Mouse (Mus musculus) ZHBTc4 (cell line): Measurements from ENCODE around the gene Rftn1.

Experiments
- DNase-seq: peaks from one replicate; pipeline ENCODE4 v3.0.0-alpha.2; 2011; ENCODE audit warnings: low read depth, low spot score

Rftn1 gene

GRCm38 (mm10) chr17:50066822-50067713 lies 123.4 kb downstream of the Rftn1 start:
- no peak for DNase-seq

DNA sequence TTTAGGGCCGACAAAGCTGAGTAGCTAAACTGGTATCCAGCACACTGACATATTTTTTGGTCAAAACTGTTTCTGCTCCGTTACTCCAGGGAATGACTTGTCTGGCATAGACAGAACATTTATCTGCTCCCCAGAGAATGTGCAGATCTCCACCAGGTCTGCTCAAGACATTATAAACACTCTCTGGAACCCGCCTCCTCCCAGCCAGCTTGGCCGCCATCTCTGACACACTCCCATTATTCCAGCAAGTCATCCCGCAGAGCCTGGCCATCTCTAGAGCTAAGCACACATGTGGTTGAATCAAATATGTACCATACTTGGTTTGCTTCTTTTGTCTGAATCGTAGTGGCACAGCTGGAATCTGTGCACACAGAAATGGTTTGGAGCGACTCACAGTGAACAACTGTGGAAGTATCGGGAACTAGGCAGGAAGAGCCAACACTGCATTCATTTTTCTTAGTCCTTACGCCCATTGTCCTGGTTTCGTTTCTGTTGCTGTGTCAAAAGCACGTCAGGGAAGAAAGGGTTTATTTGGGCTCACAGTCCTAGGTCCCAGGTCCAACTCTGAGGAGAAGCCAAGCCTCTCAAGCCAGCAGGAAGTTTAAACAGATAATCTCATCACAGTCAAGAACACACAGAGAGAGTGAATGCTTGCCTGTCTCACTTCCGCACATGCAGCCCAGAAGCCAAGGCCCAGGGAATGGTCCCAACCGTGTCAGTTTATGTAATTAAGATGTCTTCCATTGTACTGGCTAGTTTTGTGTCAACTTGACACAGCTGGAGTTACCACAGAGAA lies 126.4 kb downstream of the Rftn1 start:
- DNase-seq = no peak

DNA sequence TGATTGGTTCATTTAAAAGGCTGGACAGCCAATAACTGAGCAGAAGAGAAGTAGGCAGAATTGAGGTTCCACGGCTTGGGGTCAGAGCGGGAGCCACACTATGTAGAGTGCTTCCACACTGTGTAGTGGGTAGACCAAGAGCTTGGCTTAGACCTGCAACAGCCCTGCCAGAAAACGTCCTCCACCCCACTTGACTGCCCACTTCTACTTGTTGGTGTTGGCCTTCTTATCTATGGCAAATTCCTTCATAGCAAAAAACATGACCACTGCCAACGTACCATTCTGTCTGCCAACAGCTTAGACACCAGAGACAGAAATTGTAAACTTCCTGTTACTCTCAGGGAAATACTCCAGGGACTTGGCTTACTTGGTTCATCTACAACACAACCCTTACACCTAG lies 127.8 kb downstream of the Rftn1 start:
- DNase-seq = no peak

GRCm38 (mm10) chr17:50061446-50061845 lies 129.0 kb downstream of the Rftn1 start:
- DNase-seq = no peak

DNA sequence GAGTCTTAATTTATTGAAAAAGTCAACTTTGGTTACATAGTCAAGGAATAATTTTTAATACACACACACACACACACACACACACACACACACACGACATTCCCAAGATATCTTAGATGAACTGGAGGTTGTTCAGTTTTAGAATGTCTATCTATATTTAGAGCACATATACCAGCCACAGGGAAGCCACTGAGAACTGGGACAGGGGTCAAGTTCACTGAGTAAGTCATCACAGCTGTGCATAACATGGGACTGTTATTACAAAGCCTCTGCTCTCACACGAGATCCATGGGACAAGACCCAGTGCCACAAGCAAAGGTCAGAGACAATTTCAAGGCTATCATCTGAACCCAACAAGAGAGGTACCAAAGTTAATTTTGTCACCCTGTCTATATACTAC lies 130.3 kb downstream of the Rftn1 start:
- DNase-seq = no peak

- no peak for DNase-seq
These were observed 131.1 kb downstream of the Rftn1 start for GRCm38 (mm10) chr17:50059417-50059816.

DNA sequence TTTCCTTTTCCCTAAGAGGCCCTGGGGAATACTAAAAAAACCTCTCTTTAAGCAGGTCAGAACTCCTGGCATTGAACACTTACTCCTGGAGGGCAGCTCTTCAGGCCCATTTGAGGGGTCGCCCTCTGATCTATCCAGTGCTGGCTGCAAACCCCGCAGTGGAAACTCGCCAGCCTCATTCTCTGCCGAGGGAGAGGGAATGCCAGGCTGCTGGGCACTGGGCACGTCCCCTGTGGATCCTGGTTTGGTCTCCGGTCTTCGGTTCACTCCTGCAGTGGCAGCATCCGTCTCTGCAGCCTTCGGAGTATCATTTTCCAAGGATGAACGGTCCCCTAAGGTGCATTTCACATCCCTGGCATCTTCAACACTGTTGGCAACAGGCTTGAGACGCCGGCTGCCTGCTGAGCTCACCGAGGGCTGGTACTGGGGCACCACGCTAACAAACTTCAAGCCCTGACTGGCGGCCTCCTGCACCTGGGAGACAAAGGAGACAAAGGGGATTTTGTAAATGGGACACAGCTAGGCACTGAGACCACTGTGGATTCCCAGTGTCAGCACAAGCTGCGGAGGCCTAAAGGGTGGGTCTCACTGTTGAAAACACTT lies 135.2 kb downstream of the Rftn1 start:
- DNase-seq = no peak

DNA sequence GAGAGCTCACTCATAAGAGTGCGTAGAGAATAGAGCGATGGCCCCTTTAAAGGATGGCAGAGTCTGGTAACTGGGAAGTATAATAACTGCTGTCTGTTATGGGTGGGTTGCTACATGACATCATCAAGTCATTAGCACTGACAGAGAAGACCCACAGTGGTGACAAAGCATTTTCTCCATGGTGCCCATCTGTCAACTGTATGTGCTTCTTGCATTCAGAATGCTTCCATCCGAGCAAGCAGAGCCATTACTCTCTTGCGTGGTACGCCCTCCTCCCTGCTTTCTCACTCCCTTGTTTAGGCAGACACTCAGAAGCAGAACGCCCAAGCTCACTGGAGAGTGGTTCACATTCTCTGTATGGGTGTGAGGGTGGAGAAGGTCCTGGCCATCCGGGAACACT lies 135.9 kb downstream of the Rftn1 start:
- DNase-seq = no peak

GRCm38 (mm10) chr17:50053961-50054360 lies 136.5 kb downstream of the Rftn1 start:
- DNase-seq = no peak

GRCm38 (mm10) chr17:50052741-50053468 lies 137.6 kb downstream of the Rftn1 start:
- no peak for DNase-seq

DNA sequence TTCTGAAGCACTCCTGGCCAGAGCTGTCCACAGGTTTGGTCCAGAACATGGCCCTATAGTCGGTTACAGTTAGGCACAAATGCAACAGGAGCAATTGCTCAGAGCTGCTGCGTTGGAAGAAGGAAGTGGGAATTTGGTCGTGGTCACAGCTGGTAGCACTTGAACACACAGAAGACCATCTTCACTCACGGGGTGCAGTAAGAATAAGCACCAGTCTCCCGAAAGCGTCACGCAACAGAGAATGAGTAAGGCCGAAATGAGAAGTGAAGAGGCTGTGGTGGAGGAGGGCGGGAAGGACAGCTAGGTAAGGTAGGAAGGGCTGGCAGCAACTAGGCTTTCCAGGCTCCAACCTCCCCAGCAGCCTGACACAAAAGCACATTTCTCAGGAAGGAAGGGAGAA lies 140.0 kb downstream of the Rftn1 start:
- DNase-seq = no peak

- no peak for DNase-seq
These were observed 142.3 kb downstream of the Rftn1 start for GRCm38 (mm10) chr17:50048209-50048608.

DNA sequence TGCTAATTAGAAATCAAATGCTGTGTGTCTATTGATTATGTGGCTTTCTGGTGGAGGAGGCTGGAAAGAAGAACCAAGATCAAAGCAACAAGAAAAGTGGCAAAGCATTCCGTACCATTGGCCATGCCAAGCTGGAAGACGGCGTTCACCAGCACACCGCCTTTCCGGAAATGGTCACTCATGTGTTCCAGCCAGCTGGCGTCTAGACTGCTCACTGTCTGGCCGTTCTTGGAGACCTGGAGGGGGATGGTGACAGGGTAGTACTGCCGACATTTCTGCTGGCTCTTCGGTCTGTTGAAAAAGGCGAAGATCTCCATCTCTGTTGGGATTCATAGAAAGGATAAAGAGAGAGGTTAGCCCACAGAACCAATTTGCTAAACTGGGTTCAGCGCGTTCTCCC lies 143.3 kb downstream of the Rftn1 start:
- DNase-seq = no peak

DNA sequence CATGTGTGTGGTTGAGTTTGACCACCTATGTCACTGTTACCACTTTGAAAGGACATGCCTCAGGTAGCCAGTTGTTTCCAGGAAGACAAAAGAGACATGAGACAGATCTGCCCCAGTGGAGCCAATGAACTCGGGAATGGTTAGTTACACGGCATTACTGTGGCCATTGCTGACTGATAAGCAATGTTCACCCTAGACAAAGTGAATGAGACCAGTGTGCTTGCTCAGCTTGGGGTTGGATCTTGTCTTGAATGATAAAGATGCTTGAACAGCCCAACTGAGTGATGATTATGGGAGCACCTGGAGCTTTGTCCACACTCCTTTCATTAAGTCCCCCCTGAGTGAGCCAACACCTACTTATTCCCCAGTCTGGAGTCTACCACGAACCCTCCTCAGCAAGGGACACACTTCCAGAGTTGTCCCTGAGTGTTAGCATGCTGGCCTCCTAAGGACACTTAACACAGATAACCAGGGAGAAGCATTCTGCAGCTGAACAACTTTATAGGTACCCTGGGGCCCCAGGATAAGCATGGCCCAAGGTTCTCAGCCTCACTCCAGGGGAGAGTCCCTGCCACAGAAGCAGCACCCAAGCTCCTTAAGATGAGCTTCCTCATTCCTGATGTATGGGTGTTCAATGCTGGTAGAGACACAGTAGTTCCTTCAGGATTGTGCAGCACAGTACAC lies 149.6 kb downstream of the Rftn1 start:
- no peak for DNase-seq

DNA sequence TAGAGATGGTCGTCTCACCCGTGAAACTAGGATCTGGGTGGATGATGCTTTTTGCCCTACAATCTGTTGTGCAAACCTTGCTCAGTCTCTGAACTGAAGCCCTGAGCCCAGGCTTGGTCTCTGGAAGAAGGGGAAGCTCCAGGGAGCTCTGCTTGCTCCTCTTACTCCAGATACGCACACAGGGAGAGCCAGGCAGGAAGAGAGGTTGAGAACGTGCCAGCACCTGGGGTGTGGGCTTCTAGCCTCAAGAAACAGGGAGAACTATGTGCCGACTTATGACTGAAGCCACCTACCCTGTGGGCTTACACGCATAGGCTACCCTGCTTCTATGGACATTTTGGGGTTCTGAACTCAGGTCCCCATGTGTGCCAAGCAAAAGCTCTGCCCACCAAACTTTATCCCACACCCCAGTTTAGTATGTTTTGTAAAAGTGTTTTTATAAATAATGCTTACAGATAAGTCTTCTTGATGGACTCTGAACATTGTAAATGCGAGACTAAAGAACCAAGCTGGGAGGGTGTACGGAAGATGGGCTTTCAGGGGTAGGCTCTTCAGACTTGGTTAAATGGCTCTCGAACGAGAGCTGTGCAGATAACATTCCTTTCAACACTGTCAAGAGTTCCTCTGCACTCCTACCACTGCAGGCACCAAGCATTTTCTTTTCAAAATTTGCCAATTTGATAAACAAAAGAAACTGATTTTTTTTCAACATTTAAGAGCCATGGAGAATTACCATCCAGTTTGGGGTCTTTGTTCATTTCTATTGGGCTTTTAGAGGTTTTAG lies 152.4 kb downstream of the Rftn1 start:
- no peak for DNase-seq

GRCm38 (mm10) chr17:50037416-50037815 lies 153.1 kb downstream of the Rftn1 start:
- DNase-seq = no peak

DNA sequence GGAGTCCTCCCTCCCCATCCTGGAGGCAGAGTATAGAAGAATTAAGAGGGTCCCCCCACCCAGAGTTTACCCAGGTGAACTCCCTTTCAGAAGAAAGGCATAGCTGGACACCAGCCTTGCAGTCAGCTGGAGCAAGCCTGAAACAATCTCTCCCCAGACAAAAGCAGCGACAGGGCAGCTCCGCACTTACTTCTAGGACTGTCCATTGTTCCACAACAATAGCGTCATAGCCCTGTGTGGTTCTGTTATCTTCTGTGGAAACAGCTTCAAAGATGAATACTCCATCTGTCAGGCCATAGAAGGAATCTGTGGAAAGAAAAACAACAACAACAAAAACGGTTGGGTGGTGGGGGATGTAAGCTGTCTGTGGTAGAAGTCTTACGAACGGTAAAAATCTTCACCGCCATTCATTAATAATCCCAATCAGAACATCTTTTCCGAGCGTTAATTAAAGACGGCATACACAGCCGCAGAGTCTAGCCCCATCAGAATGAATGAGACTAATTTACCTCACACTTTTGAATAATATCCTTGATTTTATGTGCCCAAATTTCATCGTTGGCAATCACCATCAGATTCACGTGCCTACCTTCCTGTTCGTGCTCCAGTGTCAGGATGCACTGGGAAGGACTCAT lies 153.6 kb downstream of the Rftn1 start:
- no peak for DNase-seq

DNA sequence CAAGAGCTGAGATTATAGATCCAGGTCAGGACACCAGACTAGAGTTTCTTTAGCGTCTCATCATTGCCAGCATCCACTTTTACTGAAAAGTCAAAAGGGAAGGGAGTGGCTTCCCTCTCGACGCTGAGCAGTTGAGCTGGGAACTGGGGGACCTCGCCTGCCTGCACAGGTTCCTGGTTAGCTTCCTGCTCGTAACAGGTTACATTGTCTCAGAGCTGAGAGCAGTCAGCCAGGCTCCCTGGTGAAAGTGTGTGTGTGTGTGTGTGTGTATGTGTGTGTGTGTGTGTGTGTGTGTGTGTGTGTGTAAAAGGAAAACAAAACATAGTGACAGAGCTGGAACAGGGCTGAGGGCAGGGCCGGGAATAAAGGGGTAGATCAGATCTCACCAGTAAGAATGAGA lies 156.8 kb downstream of the Rftn1 start:
- DNase-seq = no peak

DNA sequence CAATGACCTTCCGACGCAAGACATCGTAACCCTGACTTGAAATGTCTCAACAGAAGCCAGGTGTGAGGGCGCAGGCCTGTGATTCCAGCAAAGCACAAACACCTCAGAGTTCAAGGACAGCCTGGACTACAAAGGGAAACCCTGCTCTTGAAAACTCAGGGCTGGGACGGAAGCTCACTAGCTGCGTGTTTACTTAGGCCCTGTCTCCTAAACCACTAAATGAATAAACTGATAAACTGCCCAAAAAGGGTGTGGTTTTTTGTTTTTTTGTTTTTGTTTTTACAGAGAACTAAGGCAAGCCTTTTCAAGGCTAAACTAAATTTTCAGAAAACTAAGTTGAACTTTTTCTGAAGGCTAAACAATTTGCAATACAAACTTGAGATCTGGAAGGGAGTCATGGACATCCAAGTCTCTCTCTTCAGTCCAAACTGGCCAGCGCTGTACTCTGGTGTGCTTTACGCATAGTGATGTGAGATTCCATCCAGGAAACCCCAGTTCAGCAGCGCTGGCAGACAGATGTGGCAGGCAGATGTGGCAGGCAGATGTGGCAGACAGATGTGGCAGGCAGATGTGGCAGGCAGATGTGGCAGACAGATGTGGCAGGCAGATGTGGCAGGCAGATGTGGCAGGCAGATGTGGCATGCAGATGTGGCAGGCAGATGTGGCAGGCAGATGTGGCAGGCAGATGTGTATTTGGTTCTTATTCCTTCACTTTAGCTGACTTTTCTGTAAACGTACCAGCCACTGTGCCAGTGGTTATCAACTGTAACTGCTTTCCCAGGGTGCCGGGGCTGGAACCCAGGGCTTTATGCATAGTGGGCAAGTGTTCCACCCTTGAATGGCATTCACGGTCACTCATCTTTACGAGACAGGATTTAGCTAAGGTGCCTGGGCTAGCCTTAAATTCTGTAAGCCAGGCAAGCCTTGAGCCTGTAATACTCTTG lies 158.7 kb downstream of the Rftn1 start:
- no peak for DNase-seq
